Mouse (Mus musculus): Measurements from ENCODE around the gene Mapt. TPM values are rescaled to one million over a fixed set of nuclear protein-coding genes. Genes with fewer than 3 reads are reported as not detected.

Mapt gene
- 23.3 and 67.7 TPM in 2 replicates for polyA plus RNA-seq (2016; fragmentation: Nextera tagmentation; extraction: Ambion mirVana)

- peak within 1 kb of the TSS; percentile 73 for H3K4me3 ChIP-seq
- DNase-seq (ENCODE audit: low spot score) = peak; percentile 90
- WGBS = under 1% methylated on average over 79 of the region's 94 CpGs
- H3K4me1 ChIP-seq (replicated peaks) = peaks cover 50% of the 10 kb centered on the region
- no peaks in the 10 kb centered on the region for H3K36me3 ChIP-seq
- peak within 1 kb of the TSS; percentile 91 for H3K27ac ChIP-seq
- H3K27me3 ChIP-seq (ENCODE audit: insufficient read depth, poor library complexity, severe bottlenecking) = peaks cover 68% of the 10 kb centered on the region
- H3K9me3 ChIP-seq = no peaks in the 10 kb centered on the region
Measured at GRCm38 (mm10) chr11:104231041-104231911, at the start of gene Mapt. Gene Mapt (plus strand): TSS chr11:104231390.

- H3K9me3 ChIP-seq = no peaks in the 10 kb centered on the region
- no peak overlapping the region for H3K27ac ChIP-seq
- H3K27me3 ChIP-seq (ENCODE audit: insufficient read depth, poor library complexity, severe bottlenecking) = no peaks in the 10 kb centered on the region
- H3K4me1 ChIP-seq (replicated peaks) = peaks cover 5% of the 10 kb centered on the region; the same call in 1 of the 2 replicates
- DNase-seq (ENCODE audit: low spot score) = no peak
- no peaks in the 10 kb centered on the region for H3K36me3 ChIP-seq
- no peak overlapping the region for H3K4me3 ChIP-seq
- WGBS = 86% methylated on average over 3 of the region's 3 CpGs
Measured at GRCm38 (mm10) chr11:104182141-104182540, 49.0 kb upstream of the Mapt start.

- H3K36me3 ChIP-seq = no peaks in the 10 kb centered on the region
- H3K9me3 ChIP-seq = no peaks in the 10 kb centered on the region
- no peaks in the 10 kb centered on the region for H3K4me1 ChIP-seq (replicated peaks)
- no peak within 1 kb of the TSS for H3K4me3 ChIP-seq
- DNase-seq (ENCODE audit: low spot score) = no peak
- H3K27me3 ChIP-seq (ENCODE audit: insufficient read depth, poor library complexity, severe bottlenecking) = no peaks in the 10 kb centered on the region
- no peak within 1 kb of the TSS for H3K27ac ChIP-seq
- whole genome bisulfite sequencing = 88% methylated on average over 13 of the region's 13 CpGs
Measured at GRCm38 (mm10) chr11:104186135-104186836, 44.9 kb upstream of the Mapt start, which contains the start of gene Sppl2c. Gene Sppl2c (plus strand): TSS chr11:104186327.

- no peak for DNase-seq (ENCODE audit: low spot score)
- Histone ChIP-seq H3K4me1 (replicated peaks) (no peaks in the 10 kb centered on the region), H3K27ac (no peak overlapping the region), H3K27me3 (ENCODE audit: insufficient read depth, poor library complexity, severe bottlenecking) (no peaks in the 10 kb centered on the region), H3K9me3 (no peaks in the 10 kb centered on the region), H3K4me3 (no peak overlapping the region), H3K36me3 (no peaks in the 10 kb centered on the region)
- 88% methylated on average over 9 of the region's 9 CpGs for WGBS
Measured at GRCm38 (mm10) chr11:104186837-104187150, 44.4 kb upstream of the Mapt start.

GRCm38 (mm10) chr11:104187766-104188165 is 43.4 kb upstream of the Mapt start:
- H3K4me1 ChIP-seq (replicated peaks) = no peaks in the 10 kb centered on the region
- H3K9me3 ChIP-seq = no peaks in the 10 kb centered on the region
- 93% methylated on average over 10 of the region's 10 CpGs for WGBS
- no peaks in the 10 kb centered on the region for H3K27me3 ChIP-seq (ENCODE audit: insufficient read depth, poor library complexity, severe bottlenecking)
- H3K27ac ChIP-seq = no peak overlapping the region
- no peaks in the 10 kb centered on the region for H3K36me3 ChIP-seq
- DNase-seq (ENCODE audit: low spot score) = no peak
- no peak overlapping the region for H3K4me3 ChIP-seq

GRCm38 (mm10) chr11:104190008-104190407 is 41.2 kb upstream of the Mapt start:
- DNase-seq (ENCODE audit: low spot score) = no peak
- H3K9me3 ChIP-seq = no peaks in the 10 kb centered on the region
- no peak overlapping the region for H3K27ac ChIP-seq
- no peaks in the 10 kb centered on the region for H3K36me3 ChIP-seq
- no peaks in the 10 kb centered on the region for H3K27me3 ChIP-seq (ENCODE audit: insufficient read depth, poor library complexity, severe bottlenecking)
- no peak overlapping the region for H3K4me3 ChIP-seq
- 75% methylated on average over 2 of the region's 2 CpGs for WGBS
- no peaks in the 10 kb centered on the region for H3K4me1 ChIP-seq (replicated peaks)

- H3K9me3 ChIP-seq = no peaks in the 10 kb centered on the region
- no peak overlapping the region for H3K27ac ChIP-seq
- DNase-seq (ENCODE audit: low spot score) = no peak
- no peak overlapping the region for H3K4me3 ChIP-seq
- peaks cover 17% of the 10 kb centered on the region for H3K27me3 ChIP-seq (ENCODE audit: insufficient read depth, poor library complexity, severe bottlenecking)
- no peaks in the 10 kb centered on the region for H3K36me3 ChIP-seq
- no peaks in the 10 kb centered on the region for H3K4me1 ChIP-seq (replicated peaks)
- 77% methylated on average over 11 of the region's 11 CpGs for WGBS
Measured at GRCm38 (mm10) chr11:104195382-104195781, 35.8 kb upstream of the Mapt start.

- Histone ChIP-seq H3K27me3 (ENCODE audit: insufficient read depth, poor library complexity, severe bottlenecking) (peaks cover 17% of the 10 kb centered on the region), H3K27ac (no peak overlapping the region), H3K4me1 (replicated peaks) (no peaks in the 10 kb centered on the region), H3K4me3 (no peak overlapping the region), H3K9me3 (no peaks in the 10 kb centered on the region), H3K36me3 (no peaks in the 10 kb centered on the region)
- DNase-seq (ENCODE audit: low spot score) = peak; percentile 85
- WGBS = 9% methylated on average over 9 of the region's 9 CpGs
Measured at GRCm38 (mm10) chr11:104195791-104196190, 35.4 kb upstream of the Mapt start.

- H3K27ac ChIP-seq = no peak overlapping the region
- DNase-seq (ENCODE audit: low spot score) = peak; percentile 51
- no peaks in the 10 kb centered on the region for H3K36me3 ChIP-seq
- H3K27me3 ChIP-seq (ENCODE audit: insufficient read depth, poor library complexity, severe bottlenecking) = peaks cover 17% of the 10 kb centered on the region
- peaks cover 12% of the 10 kb centered on the region; the same call in 1 of the 2 replicates for H3K9me3 ChIP-seq
- no peaks in the 10 kb centered on the region for H3K4me1 ChIP-seq (replicated peaks)
- no peak overlapping the region for H3K4me3 ChIP-seq
- 11% methylated on average over 10 of the region's 10 CpGs for WGBS
Measured at GRCm38 (mm10) chr11:104197861-104198260, 33.3 kb upstream of the Mapt start.

GRCm38 (mm10) chr11:104203271-104203670 is 27.9 kb upstream of the Mapt start:
- Histone ChIP-seq H3K36me3 (no peaks in the 10 kb centered on the region), H3K4me3 (no peak overlapping the region), H3K9me3 (peaks cover 12% of the 10 kb centered on the region; the same call in 1 of the 2 replicates), H3K4me1 (replicated peaks) (no peaks in the 10 kb centered on the region), H3K27me3 (ENCODE audit: insufficient read depth, poor library complexity, severe bottlenecking) (peaks cover 2% of the 10 kb centered on the region; the same call in 1 of the 2 replicates), H3K27ac (no peak overlapping the region)
- DNase-seq (ENCODE audit: low spot score) = no peak
- 82% methylated on average over 3 of the region's 3 CpGs for WGBS

- no peaks in the 10 kb centered on the region for H3K36me3 ChIP-seq
- H3K4me1 ChIP-seq (replicated peaks) = no peaks in the 10 kb centered on the region
- H3K27me3 ChIP-seq (ENCODE audit: insufficient read depth, poor library complexity, severe bottlenecking) = no peaks in the 10 kb centered on the region; the same call in 1 of the 2 replicates
- 83% methylated on average over 4 of the region's 4 CpGs for WGBS
- H3K9me3 ChIP-seq = peaks cover 10% of the 10 kb centered on the region; the same call in 1 of the 2 replicates
- H3K27ac ChIP-seq = no peak overlapping the region
- no peak for DNase-seq (ENCODE audit: low spot score)
- H3K4me3 ChIP-seq = no peak overlapping the region
Measured at GRCm38 (mm10) chr11:104206573-104206972, 24.6 kb upstream of the Mapt start.

- no peaks in the 10 kb centered on the region for H3K36me3 ChIP-seq
- 74% methylated on average over 3 of the region's 3 CpGs for WGBS
- H3K4me1 ChIP-seq (replicated peaks) = no peaks in the 10 kb centered on the region
- no peaks in the 10 kb centered on the region; the same call in 1 of the 2 replicates for H3K27me3 ChIP-seq (ENCODE audit: insufficient read depth, poor library complexity, severe bottlenecking)
- no peaks in the 10 kb centered on the region for H3K9me3 ChIP-seq
- H3K27ac ChIP-seq = no peak overlapping the region
- no peak overlapping the region for H3K4me3 ChIP-seq
- no peak for DNase-seq (ENCODE audit: low spot score)
Measured at GRCm38 (mm10) chr11:104209041-104209440, 22.1 kb upstream of the Mapt start.

GRCm38 (mm10) chr11:104211251-104211650 is 19.9 kb upstream of the Mapt start:
- H3K4me1 ChIP-seq (replicated peaks) = peaks cover 5% of the 10 kb centered on the region; the same call in 1 of the 2 replicates
- H3K9me3 ChIP-seq = no peaks in the 10 kb centered on the region
- no peak for DNase-seq (ENCODE audit: low spot score)
- 82% methylated on average over 6 of the region's 6 CpGs for WGBS
- H3K4me3 ChIP-seq = no peak overlapping the region
- H3K27me3 ChIP-seq (ENCODE audit: insufficient read depth, poor library complexity, severe bottlenecking) = no peaks in the 10 kb centered on the region; the same call in 1 of the 2 replicates
- no peak overlapping the region for H3K27ac ChIP-seq
- no peaks in the 10 kb centered on the region for H3K36me3 ChIP-seq

All from hindbrain, embryonic 10.5 days (tissue).